Mouse (Mus musculus) liver, adult 2 months (tissue): ENCODE measurements around the gene Grip2. TPM values are rescaled to one million over a fixed set of nuclear protein-coding genes. Genes with fewer than 3 reads are reported as not detected.
A peak's percentile ranks its signal among the peaks of the same experiment; 100 is the strongest.

Source experiments
- DNase-seq: peaks from one replicate; pipeline ENCODE4 v3.0.0-alpha.2; 2011; ENCODE audit warnings: low read depth, low spot score; ENCODE audit errors: extremely low read depth
- H3K27ac ChIP-seq: fragments of 200-500 bp; replicated peaks from 2 replicates; pipeline ENCODE4 v1.5.1; 2012; ENCODE audit warnings: low read depth, mild to moderate bottlenecking, control low read depth, inconsistent platforms, low read length; ENCODE audit not compliant: insufficient read depth
- H3K27me3 ChIP-seq: fragments of 200-500 bp; 2 replicates; pipeline ENCODE4 v1.6.1; 2012; ENCODE audit warnings: mild to moderate bottlenecking, moderate library complexity, low read length, inconsistent platforms; ENCODE audit not compliant: control insufficient read depth, insufficient read depth
- H3K36me3 ChIP-seq: fragments of 200-500 bp; 2 replicates; pipeline ENCODE4 v1.6.1; 2012; ENCODE audit warnings: low read length, inconsistent platforms; ENCODE audit not compliant: control insufficient read depth, insufficient read depth
- H3K4me1 ChIP-seq: fragments of 200-500 bp; 2 replicates; pipeline ENCODE4 v1.6.1; 2011; ENCODE audit warnings: low read length; ENCODE audit not compliant: control insufficient read depth, insufficient read depth
- H3K4me3 ChIP-seq: fragments of 200-500 bp; 2 replicates; pipeline ENCODE4 v1.5.1; 2011; ENCODE audit warnings: low read depth, mild to moderate bottlenecking, control low read depth, low read length, moderate library complexity; ENCODE audit not compliant: insufficient read depth
- H3K79me2 ChIP-seq: fragments of 200-500 bp; 2 replicates; pipeline ENCODE4 v1.6.1; 2012; ENCODE audit warnings: inconsistent platforms, mild to moderate bottlenecking, low read length, moderate library complexity; ENCODE audit not compliant: control insufficient read depth, insufficient read depth
- H3K9ac ChIP-seq: fragments of 200-500 bp; 2 replicates; pipeline ENCODE4 v1.6.1; 2012; ENCODE audit warnings: low read depth, mild to moderate bottlenecking, control low read depth, inconsistent platforms, low read length
- CTCF ChIP-seq: fragments of 200-500 bp; IDR thresholded peaks from 2 replicates; pipeline ENCODE4 v1.5.1; 2011; ENCODE audit warnings: low read depth, low read length, control low read depth
- POLR2A ChIP-seq: fragments of 200-500 bp; IDR thresholded peaks from 2 replicates; pipeline ENCODE4 v1.6.1; 2011; ENCODE audit warnings: low read length, control low read depth; ENCODE audit not compliant: insufficient read depth; ENCODE audit errors: extremely low read depth
- WGBS: fragments of 180-500 bp; shearing (Covaris S2); methylation state at CpG from one replicate; pipeline ENCODE4 v1.1.7; 2018; 5-methylcytosine and 5-hydroxymethylcytosine counted together
- polyA plus RNA-seq: library from polyadenylated mRNA; depleted of rRNA; stranded (reverse); fragments of >200 nt; gene quantifications from 2 replicates; pipeline ENCODE4 v1.2.3, GENCODE M21; 2012
- total RNA-seq: library from RNA; depleted of rRNA; stranded (reverse); fragments of >200 nt; gene quantifications from 2 replicates; pipeline ENCODE4 v1.2.3, GENCODE M21; 2014

Grip2 gene
- total and polyA plus RNA-seq, 2 experiments, result 0.11 TPM; not detected in 1

DNA sequence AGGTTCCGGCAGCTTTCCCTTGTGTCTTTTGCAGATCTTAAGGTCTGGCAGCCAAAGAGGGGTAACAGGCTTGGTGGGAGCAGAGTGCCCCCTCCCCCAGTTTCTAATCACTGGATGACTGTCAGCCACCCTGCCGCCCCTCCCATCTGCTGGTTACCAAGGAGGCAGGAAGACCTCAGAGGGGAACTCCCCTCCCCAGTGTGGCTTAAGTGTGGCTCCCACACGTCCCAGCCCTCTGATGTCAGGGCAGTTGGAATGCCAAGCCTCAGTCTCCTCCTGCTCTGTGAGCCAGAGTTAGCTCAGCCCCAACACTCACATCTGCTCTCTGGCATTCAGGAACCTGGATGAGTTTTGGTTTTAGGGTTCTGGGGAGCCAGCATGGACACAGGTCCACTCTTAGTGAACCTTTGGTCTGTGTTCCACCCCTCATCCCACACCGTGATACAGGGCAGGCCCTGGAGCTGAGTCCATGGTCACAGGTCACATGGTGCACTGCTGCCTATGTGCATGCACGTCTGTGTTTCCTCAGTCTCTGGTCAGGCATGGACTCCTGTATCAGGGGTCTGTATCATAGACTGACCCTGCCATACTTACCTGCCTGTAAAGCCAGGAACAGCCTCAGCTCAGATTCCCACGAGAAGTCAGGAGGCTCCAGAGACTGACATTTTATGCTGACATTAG lies 98.0 kb downstream of the Grip2 start:
- H3K27me3 ChIP-seq, result no peaks in the 10 kb centered on the region
- DNase-seq, result peak; percentile 84
- 60% methylated on average over 6 of the region's 6 CpGs for WGBS
- H3K79me2 ChIP-seq, result no peaks in the 10 kb centered on the region; the same call in 1 of the 2 replicates
- no peak overlapping the region for H3K27ac ChIP-seq
- H3K4me3 ChIP-seq, result no peak overlapping the region
- H3K9ac ChIP-seq, result no peak overlapping the region
- H3K36me3 ChIP-seq, result peaks cover 24% of the 10 kb centered on the region; the same call in 1 of the 2 replicates
- TF ChIP-seq CTCF (no peak), POLR2A (no peak)
- H3K4me1 ChIP-seq, result no peaks in the 10 kb centered on the region

DNA sequence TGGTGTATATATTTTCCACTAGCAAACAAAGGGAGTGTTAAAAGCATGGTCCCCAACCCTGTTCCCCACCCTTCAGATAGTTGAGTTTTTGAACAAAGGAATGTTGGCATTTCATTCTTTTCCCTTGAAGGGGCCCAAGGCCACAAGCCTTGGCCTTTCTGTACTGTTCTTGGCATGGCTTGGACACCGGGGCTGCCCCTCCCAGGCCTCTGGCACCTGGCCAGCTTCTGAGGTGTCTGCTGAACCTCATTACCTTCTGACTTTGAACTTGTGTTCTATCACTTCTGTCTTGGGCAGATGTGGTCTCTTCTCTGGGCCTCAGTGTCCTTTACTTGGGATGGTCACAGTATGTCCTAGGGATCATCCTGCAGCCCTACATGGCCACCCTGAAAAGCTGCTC lies 99.7 kb downstream of the Grip2 start:
- Histone ChIP-seq H3K9ac (no peak overlapping the region), H3K79me2 (no peaks in the 10 kb centered on the region; the same call in 1 of the 2 replicates), H3K27me3 (no peaks in the 10 kb centered on the region), H3K4me1 (no peaks in the 10 kb centered on the region), H3K27ac (no peak overlapping the region), H3K4me3 (no peak overlapping the region), H3K36me3 (peaks cover 32% of the 10 kb centered on the region; the same call in 1 of the 2 replicates)
- no peak for DNase-seq
- no peak for TF ChIP-seq POLR2A
- no peak for TF ChIP-seq CTCF
- 24% methylated on average over 1 of the region's 1 CpGs for WGBS

DNA sequence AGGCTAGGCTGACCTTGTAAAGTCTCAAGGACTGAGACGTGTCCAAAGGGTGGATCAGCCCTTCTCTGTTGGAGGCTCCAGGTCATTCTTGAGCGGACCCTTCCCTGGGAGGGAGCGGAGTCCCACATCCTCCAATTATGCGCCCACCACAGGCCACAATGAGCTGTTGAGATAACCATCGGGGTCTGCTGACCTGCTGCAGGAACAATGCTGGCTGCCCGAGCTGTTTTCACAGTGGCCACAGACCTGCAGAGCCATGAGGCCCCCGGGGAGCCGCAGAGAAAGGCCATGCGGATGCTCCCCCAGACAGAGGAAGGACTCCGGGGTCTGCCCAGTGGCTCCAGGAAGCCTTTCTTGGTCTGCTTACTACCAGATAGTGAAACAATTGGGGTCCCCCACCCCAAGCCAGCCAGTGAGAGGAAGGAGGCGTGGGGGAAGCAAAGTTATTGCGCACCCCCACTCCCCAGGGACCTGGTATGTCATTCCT lies 105.8 kb downstream of the Grip2 start:
- Histone ChIP-seq H3K27me3 (no peaks in the 10 kb centered on the region), H3K27ac (no peak overlapping the region), H3K4me3 (no peak overlapping the region), H3K79me2 (peaks cover 14% of the 10 kb centered on the region; the same call in 1 of the 2 replicates), H3K36me3 (peaks cover 21% of the 10 kb centered on the region; the same call in 1 of the 2 replicates), H3K9ac (no peak overlapping the region), H3K4me1 (peaks cover 32% of the 10 kb centered on the region)
- TF ChIP-seq POLR2A (no peak), CTCF (no peak)
- DNase-seq, result no peak
- 83% methylated on average over 12 of the region's 12 CpGs for WGBS

DNA sequence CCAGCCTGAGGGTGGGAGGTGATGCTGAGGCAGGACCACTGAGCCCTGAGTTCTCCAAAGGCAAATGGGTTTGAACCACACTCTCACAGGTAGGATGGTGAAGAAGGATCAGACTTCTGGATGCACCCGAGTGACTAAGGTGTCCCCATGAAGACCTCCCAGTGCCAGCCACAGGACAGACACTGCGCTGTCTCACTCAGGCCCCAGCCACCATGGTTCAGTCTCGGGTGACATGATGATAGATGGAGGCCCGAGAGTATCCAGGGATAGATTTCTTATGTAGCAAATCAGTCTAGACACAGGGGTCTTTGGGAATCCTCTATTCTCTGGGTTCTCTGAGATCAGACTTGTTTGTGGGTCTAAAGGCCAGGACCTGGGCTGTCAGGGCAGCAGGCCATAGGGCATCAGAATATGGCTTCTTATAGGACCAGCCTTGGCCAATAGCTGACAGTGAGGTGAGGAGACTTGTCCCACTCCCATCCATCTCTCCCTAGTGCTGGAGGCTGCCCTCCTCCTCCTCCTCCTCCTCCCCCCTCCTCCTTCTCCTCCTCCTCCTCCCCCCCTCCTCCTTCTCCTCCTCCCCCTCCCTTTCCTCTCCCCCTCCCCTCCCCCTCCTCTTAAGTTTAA lies 106.3 kb downstream of the Grip2 start:
- peaks cover 14% of the 10 kb centered on the region; the same call in 1 of the 2 replicates for H3K79me2 ChIP-seq
- 89% methylated on average over 4 of the region's 4 CpGs for WGBS
- no peak overlapping the region for H3K9ac ChIP-seq

DNA sequence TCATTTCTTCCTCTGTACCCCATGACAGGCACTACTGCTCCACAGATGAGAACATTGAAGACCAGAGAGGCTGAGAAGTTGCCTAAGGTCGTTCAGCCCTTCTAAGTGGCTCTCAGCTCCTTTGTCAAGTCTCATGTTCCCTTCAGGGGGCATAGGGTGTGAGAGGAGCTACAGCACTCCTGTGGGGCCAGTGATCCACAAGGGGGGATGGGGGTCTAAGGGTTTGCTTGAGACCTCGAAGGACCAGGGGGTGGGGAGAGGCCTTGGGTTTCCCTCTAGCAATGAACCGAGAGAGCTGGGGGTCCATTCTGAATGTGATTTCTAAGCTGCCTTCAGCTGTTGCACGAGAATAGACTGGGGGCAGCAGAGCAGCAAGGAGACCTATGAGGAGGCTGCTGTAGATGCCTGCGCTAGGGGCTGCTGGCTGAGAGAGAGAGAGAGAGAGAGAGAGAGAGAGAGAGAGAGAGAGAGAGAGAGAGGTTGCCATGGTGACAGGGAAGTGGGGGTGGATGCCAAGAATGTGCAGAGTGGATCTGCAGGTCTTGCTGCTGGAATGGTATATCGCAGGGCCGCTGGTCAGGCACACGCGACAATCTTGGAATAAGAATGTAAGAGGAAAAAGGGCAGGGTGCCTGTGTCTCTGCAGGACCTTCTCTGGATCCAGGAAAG lies 107.1 kb downstream of the Grip2 start:
- no peak for DNase-seq
- Histone ChIP-seq H3K4me1 (peaks cover 41% of the 10 kb centered on the region), H3K79me2 (peaks cover 14% of the 10 kb centered on the region; the same call in 1 of the 2 replicates), H3K27me3 (no peaks in the 10 kb centered on the region), H3K36me3 (peaks cover 12% of the 10 kb centered on the region; the same call in 1 of the 2 replicates), H3K4me3 (no peak overlapping the region), H3K27ac (peak overlapping the region; percentile 83), H3K9ac (peak overlapping the region; percentile 24)
- WGBS, result 57% methylated on average over 9 of the region's 9 CpGs
- TF ChIP-seq CTCF (no peak), POLR2A (no peak)

More for the DNA sequence above, 106.3 kb downstream of the Grip2 start:
- no peak overlapping the region for H3K4me3 ChIP-seq
- H3K36me3 ChIP-seq, result peaks cover 15% of the 10 kb centered on the region; the same call in 1 of the 2 replicates
- H3K27ac ChIP-seq, result no peak overlapping the region
- DNase-seq, result no peak
- no peaks in the 10 kb centered on the region for H3K27me3 ChIP-seq
- TF ChIP-seq POLR2A (no peak), CTCF (no peak)
- H3K4me1 ChIP-seq, result peaks cover 36% of the 10 kb centered on the region
